Mouse (Mus musculus): ENCODE results near the gene Cdk17. TPM values are rescaled to one million over a fixed set of nuclear protein-coding genes. Genes with fewer than 3 reads are reported as not detected.
A peak's percentile ranks its signal among the peaks of the same experiment; 100 is the strongest.

The Cdk17 gene
- polyA plus RNA-seq (2014; fragmentation: Nextera tagmentation; extraction: Ambion mirVana) = 61.1 and 68.3 TPM in 2 replicates

GRCm38 (mm10) chr10:93160807-93161510, at the start of gene Cdk17:
Gene Cdk17 (plus strand): TSS chr10:93160875.
- Histone ChIP-seq H3K27ac (peak within 1 kb of the TSS; percentile 99), H3K9me3 (ENCODE audit: control insufficient read depth, low read length) (no peaks in the 10 kb centered on the region), H3K4me2 (replicated peaks) (peak within 1 kb of the TSS; percentile 76), H3K4me3 (replicated peaks; ENCODE audit: low read length) (peak within 1 kb of the TSS; percentile 93), H3K36me3 (replicated peaks; ENCODE audit: control insufficient read depth, insufficient read depth) (no peaks in the 10 kb centered on the region), H3K27me3 (ENCODE audit: control insufficient read depth, insufficient read depth, low read length) (no peaks in the 10 kb centered on the region), H3K9ac (peak within 1 kb of the TSS; percentile 98), H3K4me1 (replicated peaks; ENCODE audit: control insufficient read depth, insufficient read depth, low read length) (peaks cover 24% of the 10 kb centered on the region)
- under 1% methylated on average over 86 of the region's 97 CpGs for WGBS
- ATAC-seq (ENCODE audit: low FRiP score) (peak; percentile 81), DNase-seq (ENCODE audit: low spot score) (peak; percentile 64)

GRCm38 (mm10) chr10:93111412-93111811, 49.3 kb upstream of the Cdk17 start:
- ATAC-seq (ENCODE audit: low FRiP score) (no peak), DNase-seq (ENCODE audit: low spot score) (no peak)
- Histone ChIP-seq H3K4me2 (replicated peaks) (no peak overlapping the region), H3K27ac (no peak overlapping the region), H3K9me3 (ENCODE audit: control insufficient read depth, low read length) (no peaks in the 10 kb centered on the region), H3K9ac (no peak overlapping the region), H3K4me1 (replicated peaks; ENCODE audit: control insufficient read depth, insufficient read depth, low read length) (no peaks in the 10 kb centered on the region), H3K27me3 (ENCODE audit: control insufficient read depth, insufficient read depth, low read length) (no peaks in the 10 kb centered on the region), H3K36me3 (replicated peaks; ENCODE audit: control insufficient read depth, insufficient read depth) (no peaks in the 10 kb centered on the region), H3K4me3 (replicated peaks; ENCODE audit: low read length) (no peak overlapping the region)
- WGBS = 52% methylated on average over 8 of the region's 8 CpGs

GRCm38 (mm10) chr10:93112021-93112420, 48.7 kb upstream of the Cdk17 start:
- H3K27me3 ChIP-seq (ENCODE audit: control insufficient read depth, insufficient read depth, low read length) = no peaks in the 10 kb centered on the region
- H3K36me3 ChIP-seq (replicated peaks; ENCODE audit: control insufficient read depth, insufficient read depth) = no peaks in the 10 kb centered on the region
- no peak for DNase-seq (ENCODE audit: low spot score)
- 93% methylated on average over 6 of the region's 6 CpGs for WGBS
- no peak for ATAC-seq (ENCODE audit: low FRiP score)
- no peak overlapping the region for H3K27ac ChIP-seq
- H3K4me1 ChIP-seq (replicated peaks; ENCODE audit: control insufficient read depth, insufficient read depth, low read length) = no peaks in the 10 kb centered on the region
- H3K9me3 ChIP-seq (ENCODE audit: control insufficient read depth, low read length) = no peaks in the 10 kb centered on the region
- no peak overlapping the region for H3K4me2 ChIP-seq (replicated peaks)
- no peak overlapping the region for H3K4me3 ChIP-seq (replicated peaks; ENCODE audit: low read length)
- no peak overlapping the region for H3K9ac ChIP-seq

GRCm38 (mm10) chr10:93113968-93114367, 46.7 kb upstream of the Cdk17 start:
- Histone ChIP-seq H3K36me3 (replicated peaks; ENCODE audit: control insufficient read depth, insufficient read depth) (no peaks in the 10 kb centered on the region), H3K27ac (no peak overlapping the region), H3K9me3 (ENCODE audit: control insufficient read depth, low read length) (no peaks in the 10 kb centered on the region), H3K4me1 (replicated peaks; ENCODE audit: control insufficient read depth, insufficient read depth, low read length) (no peaks in the 10 kb centered on the region), H3K27me3 (ENCODE audit: control insufficient read depth, insufficient read depth, low read length) (no peaks in the 10 kb centered on the region), H3K4me3 (replicated peaks; ENCODE audit: low read length) (no peak overlapping the region), H3K9ac (no peak overlapping the region), H3K4me2 (replicated peaks) (no peak overlapping the region)
- ATAC-seq (ENCODE audit: low FRiP score) (no peak), DNase-seq (ENCODE audit: low spot score) (no peak)
- 88% methylated on average over 8 of the region's 8 CpGs for WGBS

- no peaks in the 10 kb centered on the region for H3K36me3 ChIP-seq (replicated peaks; ENCODE audit: control insufficient read depth, insufficient read depth)
- no peak overlapping the region for H3K4me3 ChIP-seq (replicated peaks; ENCODE audit: low read length)
- H3K9ac ChIP-seq = no peak overlapping the region
- 65% methylated on average over 1 of the region's 1 CpGs for WGBS
- no peaks in the 10 kb centered on the region for H3K4me1 ChIP-seq (replicated peaks; ENCODE audit: control insufficient read depth, insufficient read depth, low read length)
- no peak overlapping the region for H3K4me2 ChIP-seq (replicated peaks)
- no peak overlapping the region for H3K27ac ChIP-seq
- no peak for DNase-seq (ENCODE audit: low spot score)
- ATAC-seq (ENCODE audit: low FRiP score) = no peak
- no peaks in the 10 kb centered on the region for H3K27me3 ChIP-seq (ENCODE audit: control insufficient read depth, insufficient read depth, low read length)
- H3K9me3 ChIP-seq (ENCODE audit: control insufficient read depth, low read length) = no peaks in the 10 kb centered on the region
These were observed 45.9 kb upstream of the Cdk17 start for GRCm38 (mm10) chr10:93114782-93115181.

- no peaks in the 10 kb centered on the region for H3K4me1 ChIP-seq (replicated peaks; ENCODE audit: control insufficient read depth, insufficient read depth, low read length)
- no peaks in the 10 kb centered on the region for H3K36me3 ChIP-seq (replicated peaks; ENCODE audit: control insufficient read depth, insufficient read depth)
- no peak overlapping the region for H3K4me2 ChIP-seq (replicated peaks)
- no peak overlapping the region for H3K27ac ChIP-seq
- H3K27me3 ChIP-seq (ENCODE audit: control insufficient read depth, insufficient read depth, low read length) = no peaks in the 10 kb centered on the region
- H3K9ac ChIP-seq = no peak overlapping the region
- DNase-seq (ENCODE audit: low spot score) (no peak), ATAC-seq (ENCODE audit: low FRiP score) (no peak)
- H3K9me3 ChIP-seq (ENCODE audit: control insufficient read depth, low read length) = no peaks in the 10 kb centered on the region
- WGBS = 95% methylated on average over 1 of the region's 1 CpGs
- H3K4me3 ChIP-seq (replicated peaks; ENCODE audit: low read length) = no peak overlapping the region
These were observed 44.9 kb upstream of the Cdk17 start for GRCm38 (mm10) chr10:93115743-93116142.

- Histone ChIP-seq H3K4me1 (replicated peaks; ENCODE audit: control insufficient read depth, insufficient read depth, low read length) (no peaks in the 10 kb centered on the region), H3K9ac (no peak overlapping the region), H3K27ac (no peak overlapping the region), H3K36me3 (replicated peaks; ENCODE audit: control insufficient read depth, insufficient read depth) (no peaks in the 10 kb centered on the region), H3K27me3 (ENCODE audit: control insufficient read depth, insufficient read depth, low read length) (no peaks in the 10 kb centered on the region), H3K4me2 (replicated peaks) (no peak overlapping the region), H3K9me3 (ENCODE audit: control insufficient read depth, low read length) (no peaks in the 10 kb centered on the region), H3K4me3 (replicated peaks; ENCODE audit: low read length) (no peak overlapping the region)
- 91% methylated on average over 3 of the region's 3 CpGs for WGBS
- no peak for ATAC-seq (ENCODE audit: low FRiP score)
- DNase-seq (ENCODE audit: low spot score) = no peak
These were observed 44.0 kb upstream of the Cdk17 start for GRCm38 (mm10) chr10:93116636-93117035.

- DNase-seq (ENCODE audit: low spot score) = no peak
- no peak for ATAC-seq (ENCODE audit: low FRiP score)
- Histone ChIP-seq H3K9ac (no peak overlapping the region), H3K36me3 (replicated peaks; ENCODE audit: control insufficient read depth, insufficient read depth) (no peaks in the 10 kb centered on the region), H3K9me3 (ENCODE audit: control insufficient read depth, low read length) (no peaks in the 10 kb centered on the region), H3K27ac (0 out of 2 replicates have a peak overlapping the region, but pooled peaks have one; percentile 14), H3K4me3 (replicated peaks; ENCODE audit: low read length) (no peak overlapping the region), H3K4me1 (replicated peaks; ENCODE audit: control insufficient read depth, insufficient read depth, low read length) (no peaks in the 10 kb centered on the region), H3K4me2 (replicated peaks) (no peak overlapping the region), H3K27me3 (ENCODE audit: control insufficient read depth, insufficient read depth, low read length) (no peaks in the 10 kb centered on the region)
- WGBS = 77% methylated on average over 5 of the region's 5 CpGs
These were observed 40.9 kb upstream of the Cdk17 start for GRCm38 (mm10) chr10:93119809-93120208.

- 93% methylated on average over 6 of the region's 6 CpGs for WGBS
- no peak overlapping the region for H3K9ac ChIP-seq
- no peaks in the 10 kb centered on the region for H3K27me3 ChIP-seq (ENCODE audit: control insufficient read depth, insufficient read depth, low read length)
- H3K36me3 ChIP-seq (replicated peaks; ENCODE audit: control insufficient read depth, insufficient read depth) = no peaks in the 10 kb centered on the region
- H3K9me3 ChIP-seq (ENCODE audit: control insufficient read depth, low read length) = no peaks in the 10 kb centered on the region
- no peak overlapping the region for H3K27ac ChIP-seq
- DNase-seq (ENCODE audit: low spot score) (no peak), ATAC-seq (ENCODE audit: low FRiP score) (no peak)
- H3K4me3 ChIP-seq (replicated peaks; ENCODE audit: low read length) = no peak overlapping the region
- no peaks in the 10 kb centered on the region for H3K4me1 ChIP-seq (replicated peaks; ENCODE audit: control insufficient read depth, insufficient read depth, low read length)
- no peak overlapping the region for H3K4me2 ChIP-seq (replicated peaks)
These were observed 39.3 kb upstream of the Cdk17 start for GRCm38 (mm10) chr10:93121262-93121860.

All from hindbrain, embryonic 14.5 days (tissue).